Mouse (Mus musculus): ENCODE measurements around the gene Pitpnm2.

- no peak for TF ChIP-seq POLR2A (IDR thresholded peaks at IDR 0.05; ENCODE audit: insufficient read depth, low read depth, low read length)
- TF ChIP-seq CTCF (IDR thresholded peaks at IDR 0.05) = no peak
Measured at GRCm38 (mm10) chr5:124192726-124193285, 56.8 kb downstream of the Pitpnm2 start.
